Mouse (Mus musculus): ENCODE measurements around the gene Lrrc10b.

DNA sequence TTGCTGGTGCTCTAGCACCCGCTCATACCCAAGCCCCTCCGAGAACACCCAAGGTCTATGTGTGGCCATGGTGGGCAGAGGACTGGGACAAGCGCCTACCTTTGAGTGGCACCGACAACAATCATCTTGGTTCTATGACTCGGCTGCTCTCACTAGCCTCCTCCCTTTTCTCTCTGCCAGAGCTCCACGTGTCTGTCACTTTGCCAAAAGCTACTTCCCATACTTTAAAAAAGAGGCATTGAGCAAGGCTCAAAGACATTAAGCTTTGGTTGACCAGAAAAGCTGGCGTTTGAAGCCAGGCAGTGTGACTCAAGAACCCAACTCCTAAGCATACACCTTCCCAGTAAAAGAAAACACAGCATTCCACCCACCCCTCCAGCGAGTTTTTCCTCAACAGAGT, 823 bp upstream of the Lrrc10b start:
- TF ChIP-seq CTCF (IDR thresholded peaks at IDR 0.05; ENCODE audit: low read depth, low read length) (no peak), GATA1 (IDR thresholded peaks at IDR 0.05; ENCODE audit: borderline replicate concordance, low read length) (no peak)

All from G1E (cell line).